Mouse (Mus musculus): ENCODE results near the gene Stpg4. TPM values are rescaled to one million over a fixed set of nuclear protein-coding genes. Genes with fewer than 3 reads are reported as not detected.

The Stpg4 gene
- polyA plus RNA-seq, 2 experiments from 2014 or later, result not detected

DNA sequence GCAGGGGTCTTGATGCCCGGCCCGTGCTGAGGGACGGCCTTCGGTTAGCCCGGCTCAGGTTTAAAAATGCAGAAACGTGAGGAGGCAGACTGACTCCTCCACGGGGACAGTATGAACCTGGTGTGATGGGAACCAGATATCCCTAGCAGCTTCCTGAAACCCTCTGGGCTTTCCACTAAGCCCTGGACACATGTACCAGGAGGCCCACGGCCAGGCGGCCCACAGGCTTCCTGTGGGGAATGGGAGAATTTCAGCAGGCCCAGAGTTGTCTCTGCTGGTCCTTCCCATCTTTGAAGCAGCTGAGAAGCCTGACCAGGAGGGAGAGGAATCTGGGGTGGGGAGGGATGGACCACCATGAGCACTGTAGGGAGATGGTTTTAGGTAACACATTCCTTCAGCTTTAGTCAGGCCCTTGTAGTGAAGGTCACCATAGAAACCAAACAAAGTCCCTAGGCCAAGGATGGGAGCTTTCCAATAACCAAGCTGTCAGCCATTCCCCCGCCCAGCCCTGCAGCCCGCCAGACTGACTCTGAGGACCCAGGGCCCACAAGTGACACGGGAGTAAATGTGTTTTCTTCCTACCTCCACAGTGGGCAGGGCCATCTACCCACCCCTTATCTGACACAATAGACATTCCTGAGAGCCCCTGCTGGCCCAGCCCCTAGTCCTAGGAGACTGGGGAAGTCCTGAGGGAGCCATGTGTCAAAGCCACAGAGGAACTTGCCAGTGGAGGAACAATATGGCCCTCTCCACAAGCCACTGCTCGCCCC is 76.9 kb downstream of the Stpg4 start:
- no peak for ATAC-seq

DNA sequence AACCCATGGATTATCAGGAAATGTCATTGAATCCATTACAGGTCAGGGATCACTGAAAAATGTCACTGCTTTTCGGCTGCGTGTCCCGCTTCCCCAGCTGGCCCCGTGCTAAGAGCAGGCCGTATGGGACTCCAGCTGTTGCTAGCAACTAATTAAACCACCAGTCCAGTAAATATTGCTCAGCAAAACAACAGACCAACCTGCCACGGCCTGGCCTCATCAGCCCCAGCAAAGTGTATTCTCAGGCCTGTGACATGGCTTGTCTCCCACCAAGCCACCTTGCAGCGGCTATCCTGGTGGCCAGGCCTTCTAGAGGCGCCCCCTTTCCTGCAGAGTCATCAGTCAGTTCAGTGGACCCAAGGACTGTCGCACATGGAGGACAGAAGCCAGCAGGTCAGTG is 78.0 kb downstream of the Stpg4 start:
- no peak for ATAC-seq

DNA sequence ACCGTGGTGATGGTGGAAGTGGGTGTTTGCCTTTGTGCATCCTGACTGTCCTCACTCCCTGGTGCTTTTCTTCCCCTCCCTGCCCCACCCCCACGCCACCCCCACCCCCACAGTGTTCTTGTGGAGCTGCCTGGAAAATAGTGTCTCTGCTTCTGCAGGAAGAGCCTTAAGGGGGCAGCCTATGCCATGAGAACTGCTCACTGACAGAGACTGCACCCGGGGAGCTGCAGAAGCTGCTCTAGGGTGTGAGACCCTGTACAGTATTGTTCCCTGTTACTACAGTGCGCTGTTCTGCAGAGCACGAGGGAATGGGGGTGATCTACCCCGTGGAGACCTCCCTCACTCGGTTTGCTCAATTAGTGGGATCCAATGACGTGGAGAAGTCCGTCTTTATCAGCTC is 78.5 kb downstream of the Stpg4 start:
- ATAC-seq, result no peak

DNA sequence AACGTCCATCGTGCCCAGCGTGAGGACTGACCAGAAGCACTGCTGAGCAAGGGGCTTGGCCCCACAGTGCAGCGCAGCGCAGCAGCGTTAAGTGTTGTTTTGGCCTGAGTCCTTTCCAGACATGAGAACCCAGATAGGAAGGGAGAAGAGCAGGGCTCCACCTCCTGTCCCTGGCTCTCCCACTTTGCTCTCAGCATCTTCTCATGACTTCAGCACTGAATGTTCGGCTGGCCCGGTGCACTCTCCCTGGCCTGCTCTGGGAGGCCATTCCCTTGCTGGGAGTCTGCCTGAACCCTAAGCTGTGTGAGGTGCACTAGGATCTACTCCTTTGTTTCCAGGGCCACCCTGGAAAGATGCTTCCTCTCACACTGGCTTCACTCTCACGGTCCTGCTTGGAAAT is 79.2 kb downstream of the Stpg4 start:
- ATAC-seq, result no peak

DNA sequence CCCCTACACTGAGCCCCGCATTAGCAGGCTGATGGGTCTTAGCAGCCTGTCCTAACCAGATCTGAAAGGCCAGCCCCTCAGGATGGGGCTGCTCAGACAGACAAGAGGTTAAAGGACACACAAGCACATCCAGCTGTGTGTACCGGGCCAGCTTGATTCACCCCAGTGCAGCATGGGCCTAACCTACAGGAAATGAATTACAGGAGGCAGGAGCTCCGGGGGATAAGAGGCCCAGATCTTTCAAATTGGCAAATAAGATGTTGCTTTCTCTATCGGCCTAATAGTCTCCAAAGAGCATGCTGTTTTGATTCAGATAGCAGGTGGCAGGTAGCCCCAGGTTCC is 82.3 kb downstream of the Stpg4 start:
- peak; percentile 11 for ATAC-seq

DNA sequence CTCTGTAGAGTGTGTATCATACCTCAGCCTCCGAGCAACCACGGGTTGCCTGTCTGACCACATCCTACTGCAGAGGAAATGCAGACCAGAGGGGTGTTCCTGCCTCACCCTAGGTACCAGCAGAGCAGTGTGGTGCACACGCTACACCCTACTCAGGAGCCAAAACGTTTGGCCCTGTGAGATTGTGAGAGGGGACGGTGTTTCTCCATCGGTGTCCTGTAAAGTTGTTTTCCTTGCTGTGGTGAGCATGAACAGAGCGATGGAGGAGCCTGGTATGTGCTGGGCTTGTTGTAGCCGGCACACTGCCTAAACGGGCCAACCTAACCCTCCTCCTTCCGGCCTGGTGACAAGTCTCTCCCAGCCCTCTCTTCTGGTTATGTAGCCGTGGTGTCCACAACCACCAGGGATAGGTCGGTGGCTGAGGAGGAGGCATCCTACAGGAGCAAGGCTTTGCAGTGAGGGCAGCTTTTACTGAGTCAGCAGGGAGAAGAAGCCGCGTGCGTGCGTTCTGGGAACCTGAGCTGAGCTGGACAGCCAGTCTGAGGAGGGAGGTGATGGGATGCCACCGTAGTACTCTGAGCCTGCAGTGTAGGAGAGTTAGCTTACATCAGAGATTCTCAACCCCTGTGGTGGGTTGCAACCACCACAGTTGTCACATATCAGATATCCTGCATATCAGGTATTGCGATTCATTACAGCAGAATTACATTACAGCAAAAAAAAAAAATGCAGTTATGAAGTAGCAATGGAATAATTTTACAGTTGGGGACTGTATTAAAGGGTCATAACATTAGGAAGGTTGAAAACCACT is 82.9 kb downstream of the Stpg4 start:
- ATAC-seq, result peak; percentile 96

DNA sequence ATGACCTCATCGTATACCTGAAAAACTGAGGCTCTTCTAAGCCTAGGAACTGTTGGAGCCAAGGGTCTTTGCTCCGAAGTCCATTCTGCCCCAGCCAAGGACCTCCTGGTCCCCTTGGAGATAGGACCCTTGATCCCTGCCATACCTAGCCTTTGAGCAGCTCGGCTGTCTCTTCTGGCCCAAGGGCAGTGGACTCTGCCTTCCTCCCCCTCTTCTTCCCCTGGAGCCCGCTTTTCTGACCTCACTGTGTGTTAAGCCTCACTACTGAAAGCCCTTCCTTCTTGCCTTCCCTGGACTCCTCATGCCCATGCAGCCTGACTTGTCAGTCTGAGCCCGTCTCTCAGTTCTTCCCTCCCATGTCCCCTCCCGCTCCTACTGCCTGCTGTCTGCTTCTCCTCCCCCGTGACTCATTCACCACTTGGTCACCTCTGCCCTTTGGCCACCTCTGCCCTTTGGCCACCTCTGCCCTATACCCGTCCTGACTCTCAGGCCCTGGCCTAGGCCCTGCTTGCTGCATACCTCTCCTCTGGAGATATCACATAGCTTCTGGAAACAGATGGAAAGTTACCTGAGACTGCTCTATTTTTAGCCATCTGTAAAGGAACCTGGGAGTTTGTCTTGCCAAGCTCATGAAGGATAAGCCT is 84.4 kb downstream of the Stpg4 start:
- no peak for ATAC-seq

Other genes starting within 250 kb of the Stpg4 start
- gene Mcfd2, start 161.8 kb downstream of the Stpg4 start, polyA plus RNA-seq (2017; shearing (Covaris generic)), result 10 to 100 TPM; 24.7 to 33.3 TPM
- gene Ttc7, start 144.9 kb downstream of the Stpg4 start, polyA plus RNA-seq (2017; shearing (Covaris generic)), result 10 to 100 TPM; 21.2 to 24.5 TPM
- 100 to 1,000 TPM; 597 to 644 TPM for gene Calm2, start 19.2 kb upstream of the Stpg4 start, polyA plus RNA-seq (2017; shearing (Covaris generic))
- gene Epcam, start 208.2 kb upstream of the Stpg4 start, polyA plus RNA-seq (2017; shearing (Covaris generic)), result 1 to 10 TPM; 1.1 to 2.4 TPM
- 10 to 100 TPM; 41.3 to 43.5 TPM for gene Msh2, start 244.6 kb upstream of the Stpg4 start, polyA plus RNA-seq (2017; shearing (Covaris generic))

Data from activated CD4-positive, CD25-positive, alpha-beta regulatory T cell, adult 4 months (primary cell).